Mouse (Mus musculus) liver, postnatal 0 days (tissue): ENCODE results near the gene Stk32c.

Experiments used
- CTCF ChIP-seq: sonication (generic); IDR thresholded peaks from 2 replicates; pipeline ENCODE4 v1.5.1; 2016; ENCODE audit warnings: antibody characterized with exemption, low read depth
- EP300 ChIP-seq: IDR thresholded peaks from 2 replicates; pipeline ENCODE4 v1.6.1; 2016; ENCODE audit warnings: antibody characterized with exemption, low read depth, mild to moderate bottlenecking

- TF ChIP-seq CTCF (no peak), EP300 (no peak)
Measured at GRCm38 (mm10) chr7:139126549-139126948, 86.6 kb downstream of the Stk32c start.
